Mouse (Mus musculus): ENCODE measurements at regions not wholly inside any gene's neighbourhood (a gene's known extent, or its start where the extent isn't known, plus 50 kb on each side); places are given as distances from the start of the nearest gene placed in this dataset.

- Histone ChIP-seq H3K27ac (no peak overlapping the region), H3K4me3 (no peak overlapping the region), H3K27me3 (ENCODE audit: control insufficient read depth, insufficient read depth, low read length) (no peaks in the 10 kb centered on the region), H3K4me1 (ENCODE audit: control insufficient read depth, insufficient read depth, low read length) (no peaks in the 10 kb centered on the region), H3K79me2 (replicated peaks; ENCODE audit: control insufficient read depth, insufficient read depth, low read length) (no peaks in the 10 kb centered on the region), H3K36me3 (ENCODE audit: control insufficient read depth, insufficient read depth, low read length) (no peaks in the 10 kb centered on the region), H3K9ac (ENCODE audit: low read depth, low read length) (no peak overlapping the region)
- TF ChIP-seq EP300 (IDR thresholded peaks at IDR 0.05; ENCODE audit: insufficient read depth, low read depth, low read length) (no peak), CTCF (IDR thresholded peaks at IDR 0.05) (no peak), POLR2A (IDR thresholded peaks at IDR 0.05; ENCODE audit: insufficient read depth, low read depth, low read length) (no peak)
- no peak for DNase-seq
- intact Hi-C loops (cut with DNase I) = no loop called here
- WGBS = 80% methylated on average over 3 of the region's 3 CpGs
Measured at GRCm38 (mm10) chr4:75386271-75386938, 108.3 kb upstream of the Dmac1 start.

DNA sequence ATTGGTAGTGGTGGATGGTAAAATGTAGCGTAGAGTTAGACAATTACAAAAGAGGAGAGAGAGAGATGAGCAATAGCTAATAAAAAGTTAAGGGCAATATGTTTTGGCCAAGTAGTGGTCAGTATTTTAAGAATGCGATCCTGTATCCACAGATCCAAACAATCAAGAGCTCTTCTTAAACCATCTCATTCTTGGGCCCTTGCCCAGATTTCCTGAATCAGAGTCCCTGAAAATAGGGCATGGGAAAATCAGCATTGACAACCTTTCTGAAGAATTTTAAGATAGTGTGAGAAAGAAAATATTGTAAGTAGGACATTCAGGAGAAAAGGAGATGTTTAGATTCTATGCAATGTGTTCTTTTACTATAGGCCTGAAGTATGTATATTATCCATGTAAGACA is 81.4 kb upstream of the Dmac1 start:
- Histone ChIP-seq H3K4me1 (ENCODE audit: control insufficient read depth, insufficient read depth, low read length) (no peaks in the 10 kb centered on the region), H3K27ac (no peak overlapping the region), H3K27me3 (ENCODE audit: control insufficient read depth, insufficient read depth, low read length) (no peaks in the 10 kb centered on the region), H3K4me3 (no peak overlapping the region), H3K9ac (ENCODE audit: low read depth, low read length) (no peak overlapping the region), H3K36me3 (ENCODE audit: control insufficient read depth, insufficient read depth, low read length) (no peaks in the 10 kb centered on the region), H3K79me2 (replicated peaks; ENCODE audit: control insufficient read depth, insufficient read depth, low read length) (no peaks in the 10 kb centered on the region)
- intact Hi-C loops (cut with DNase I) = no loop called here
- no peak for DNase-seq
- 40% methylated on average over 2 of the region's 2 CpGs for WGBS
- no peak for TF ChIP-seq EP300 (IDR thresholded peaks at IDR 0.05; ENCODE audit: insufficient read depth, low read depth, low read length)
- no peak for TF ChIP-seq CTCF (IDR thresholded peaks at IDR 0.05)

- 92% methylated on average over 7 of the region's 9 CpGs for WGBS
- no peaks in the 10 kb centered on the region for H3K79me2 ChIP-seq (replicated peaks; ENCODE audit: control insufficient read depth, insufficient read depth, low read length)
- no peaks in the 10 kb centered on the region for H3K27me3 ChIP-seq (ENCODE audit: control insufficient read depth, insufficient read depth, low read length)
- no peak overlapping the region for H3K4me3 ChIP-seq
- intact Hi-C loops (cut with DNase I) = no loop called here
- no peak for DNase-seq
- H3K36me3 ChIP-seq (ENCODE audit: control insufficient read depth, insufficient read depth, low read length) = no peaks in the 10 kb centered on the region
- H3K9ac ChIP-seq (ENCODE audit: low read depth, low read length) = no peak overlapping the region
- no peaks in the 10 kb centered on the region for H3K4me1 ChIP-seq (ENCODE audit: control insufficient read depth, insufficient read depth, low read length)
- no peak overlapping the region for H3K27ac ChIP-seq
- TF ChIP-seq POLR2A (IDR thresholded peaks at IDR 0.05; ENCODE audit: insufficient read depth, low read depth, low read length) = no peak
- TF ChIP-seq EP300 (IDR thresholded peaks at IDR 0.05; ENCODE audit: insufficient read depth, low read depth, low read length) = no peak
- TF ChIP-seq CTCF (IDR thresholded peaks at IDR 0.05) = no peak
Measured at GRCm38 (mm10) chr4:75355621-75356020, 77.5 kb upstream of the Dmac1 start.

- H3K9ac ChIP-seq (ENCODE audit: low read depth, low read length) = no peak overlapping the region
- intact Hi-C loops (cut with DNase I) = no loop called here
- H3K4me1 ChIP-seq (ENCODE audit: control insufficient read depth, insufficient read depth, low read length) = no peaks in the 10 kb centered on the region
- no peak overlapping the region for H3K27ac ChIP-seq
- H3K4me3 ChIP-seq = no peak overlapping the region
- no peak for TF ChIP-seq CTCF (IDR thresholded peaks at IDR 0.05)
- no peak for TF ChIP-seq POLR2A (IDR thresholded peaks at IDR 0.05; ENCODE audit: insufficient read depth, low read depth, low read length)
- TF ChIP-seq EP300 (IDR thresholded peaks at IDR 0.05; ENCODE audit: insufficient read depth, low read depth, low read length) = no peak
- no peaks in the 10 kb centered on the region for H3K27me3 ChIP-seq (ENCODE audit: control insufficient read depth, insufficient read depth, low read length)
- H3K79me2 ChIP-seq (replicated peaks; ENCODE audit: control insufficient read depth, insufficient read depth, low read length) = no peaks in the 10 kb centered on the region
- DNase-seq = no peak
- 80% methylated on average over 2 of the region's 2 CpGs for WGBS
- H3K36me3 ChIP-seq (ENCODE audit: control insufficient read depth, insufficient read depth, low read length) = no peaks in the 10 kb centered on the region
Measured at GRCm38 (mm10) chr4:75334496-75334895, 56.4 kb upstream of the Dmac1 start.

- no peak overlapping the region for H3K4me3 ChIP-seq
- no peaks in the 10 kb centered on the region for H3K27me3 ChIP-seq (ENCODE audit: control insufficient read depth, insufficient read depth, low read length)
- TF ChIP-seq EP300 (IDR thresholded peaks at IDR 0.05; ENCODE audit: insufficient read depth, low read depth, low read length) (no peak), POLR2A (IDR thresholded peaks at IDR 0.05; ENCODE audit: insufficient read depth, low read depth, low read length) (no peak), CTCF (IDR thresholded peaks at IDR 0.05) (no peak)
- WGBS = 64% methylated on average over 5 of the region's 5 CpGs
- no peaks in the 10 kb centered on the region for H3K4me1 ChIP-seq (ENCODE audit: control insufficient read depth, insufficient read depth, low read length)
- intact Hi-C loops (cut with DNase I) = no loop called here
- no peak for DNase-seq
- H3K79me2 ChIP-seq (replicated peaks; ENCODE audit: control insufficient read depth, insufficient read depth, low read length) = no peaks in the 10 kb centered on the region
- no peak overlapping the region for H3K27ac ChIP-seq
- H3K36me3 ChIP-seq (ENCODE audit: control insufficient read depth, insufficient read depth, low read length) = no peaks in the 10 kb centered on the region
- no peak overlapping the region for H3K9ac ChIP-seq (ENCODE audit: low read depth, low read length)
Measured at GRCm38 (mm10) chr4:75332791-75333190, 54.7 kb upstream of the Dmac1 start.

- no peak overlapping the region for H3K27ac ChIP-seq
Measured at GRCm38 (mm10) chr4:75329511-75330171, 51.5 kb upstream of the Dmac1 start.

More at GRCm38 (mm10) chr4:75329511-75330171, 51.5 kb upstream of the Dmac1 start:
- Histone ChIP-seq H3K4me1 (ENCODE audit: control insufficient read depth, insufficient read depth, low read length) (no peaks in the 10 kb centered on the region), H3K9ac (ENCODE audit: low read depth, low read length) (no peak overlapping the region), H3K27me3 (ENCODE audit: control insufficient read depth, insufficient read depth, low read length) (no peaks in the 10 kb centered on the region), H3K79me2 (replicated peaks; ENCODE audit: control insufficient read depth, insufficient read depth, low read length) (no peaks in the 10 kb centered on the region), H3K36me3 (ENCODE audit: control insufficient read depth, insufficient read depth, low read length) (no peaks in the 10 kb centered on the region), H3K4me3 (no peak overlapping the region)
- WGBS = 62% methylated on average over 6 of the region's 6 CpGs
- TF ChIP-seq EP300 (IDR thresholded peaks at IDR 0.05; ENCODE audit: insufficient read depth, low read depth, low read length) (no peak), POLR2A (IDR thresholded peaks at IDR 0.05; ENCODE audit: insufficient read depth, low read depth, low read length) (no peak), CTCF (IDR thresholded peaks at IDR 0.05) (no peak)
- no peak for DNase-seq
- intact Hi-C loops (cut with DNase I) = no loop called here
